Mouse (Mus musculus) hindbrain, embryonic 10.5 days (tissue): ENCODE results near the gene Dcaf12. TPM values are rescaled to one million over a fixed set of nuclear protein-coding genes. Genes with fewer than 3 reads are reported as not detected.

Source experiments
- DNase-seq: peaks from one replicate; pipeline ENCODE4 v3.0.0-alpha.2; 2017; ENCODE audit warnings: low spot score
- H3K27ac ChIP-seq: fragments of 300-500 bp; sonication (generic); 2 replicates; pipeline ENCODE4 v1.5.1; 2016; ENCODE audit warnings: mild to moderate bottlenecking, moderate library complexity
- H3K27me3 ChIP-seq: fragments of 300-500 bp; sonication (generic); 2 replicates; pipeline ENCODE4 v1.6.1; 2016; ENCODE audit warnings: mild to moderate bottlenecking; ENCODE audit not compliant: poor library complexity, insufficient read depth, severe bottlenecking
- H3K36me3 ChIP-seq: fragments of 300-500 bp; sonication (generic); 2 replicates; pipeline ENCODE4 v1.6.1; 2016; ENCODE audit warnings: mild to moderate bottlenecking, moderate library complexity
- H3K4me1 ChIP-seq: fragments of 300-500 bp; sonication (generic); replicated peaks from 2 replicates; pipeline ENCODE4 v1.6.1; 2016; ENCODE audit warnings: mild to moderate bottlenecking
- H3K4me3 ChIP-seq: fragments of 300-500 bp; sonication (generic); 2 replicates; pipeline ENCODE4 v1.5.1; 2016; ENCODE audit warnings: mild to moderate bottlenecking, moderate library complexity
- H3K9me3 ChIP-seq: fragments of 300-500 bp; sonication (generic); 2 replicates; pipeline ENCODE4 v1.6.1; 2016; ENCODE audit warnings: mild to moderate bottlenecking, moderate library complexity
- WGBS: fragments of 180-500 bp; shearing (Covaris S2); methylation state at CpG from one replicate; pipeline ENCODE4 v1.1.7; 2016; 5-methylcytosine and 5-hydroxymethylcytosine counted together
- polyA plus RNA-seq: library from polyadenylated mRNA; unstranded; fragments of >200 nt; fragmentation: Nextera tagmentation; extraction: Ambion mirVana; gene quantifications from 2 replicates; pipeline ENCODE4 v1.2.1, GENCODE M21; 2016

Gene Dcaf12
- polyA plus RNA-seq, 1 experiment from 2014 or later = 57.8 TPM

DNA sequence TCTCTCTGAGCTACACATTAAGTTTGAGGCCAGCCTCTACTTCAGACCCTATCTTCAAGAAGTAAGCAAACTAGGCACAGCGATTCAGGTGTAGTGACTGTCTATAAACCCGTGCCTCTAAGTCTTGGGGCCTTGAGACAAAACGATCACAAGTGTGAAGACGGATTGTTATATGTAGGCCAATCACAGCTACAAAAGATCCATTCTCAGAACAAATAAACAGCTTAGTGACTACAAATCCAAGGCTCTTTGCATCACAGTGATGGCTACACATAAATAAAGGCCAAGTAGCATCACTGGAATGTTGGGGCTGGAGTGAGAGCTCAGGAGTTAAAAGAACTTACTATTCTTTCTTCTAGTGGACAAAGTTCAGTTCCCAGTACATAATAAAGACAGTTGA lies 55.7 kb downstream of the Dcaf12 start:
- no peak for DNase-seq

DNA sequence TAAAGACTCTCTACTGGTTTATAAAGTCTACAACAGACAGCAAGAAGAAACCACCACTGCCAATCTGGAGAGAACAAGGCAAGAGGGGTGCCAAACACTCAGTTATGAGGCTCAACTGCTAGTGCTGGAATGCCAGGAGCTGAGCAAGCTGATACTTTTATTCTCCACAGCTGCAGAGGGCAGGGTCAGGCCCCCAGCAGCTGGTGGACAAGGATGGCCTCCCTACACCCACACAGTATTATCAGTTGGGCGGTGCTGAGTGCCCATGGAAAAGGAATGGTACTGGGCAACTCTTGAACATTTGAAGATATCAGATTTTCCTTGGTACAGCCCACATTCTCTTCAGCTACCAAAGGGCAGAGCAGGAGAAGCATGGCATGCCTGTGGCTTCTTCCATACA lies 56.9 kb downstream of the Dcaf12 start:
- 84% methylated on average over 1 of the region's 1 CpGs for WGBS
- no peaks in the 10 kb centered on the region for H3K9me3 ChIP-seq
- no peak for DNase-seq
- no peak overlapping the region for H3K4me3 ChIP-seq
- no peaks in the 10 kb centered on the region for H3K27me3 ChIP-seq
- H3K27ac ChIP-seq = no peak overlapping the region
- H3K4me1 ChIP-seq = no peaks in the 10 kb centered on the region
- H3K36me3 ChIP-seq = peaks cover 45% of the 10 kb centered on the region

More for the DNA sequence above, 55.7 kb downstream of the Dcaf12 start:
- H3K27me3 ChIP-seq = no peaks in the 10 kb centered on the region
- H3K9me3 ChIP-seq = no peaks in the 10 kb centered on the region
- H3K36me3 ChIP-seq = peaks cover 50% of the 10 kb centered on the region
- WGBS = 96% methylated on average over 4 of the region's 4 CpGs
- no peak overlapping the region for H3K27ac ChIP-seq
- H3K4me1 ChIP-seq = no peaks in the 10 kb centered on the region
- no peak overlapping the region for H3K4me3 ChIP-seq

DNA sequence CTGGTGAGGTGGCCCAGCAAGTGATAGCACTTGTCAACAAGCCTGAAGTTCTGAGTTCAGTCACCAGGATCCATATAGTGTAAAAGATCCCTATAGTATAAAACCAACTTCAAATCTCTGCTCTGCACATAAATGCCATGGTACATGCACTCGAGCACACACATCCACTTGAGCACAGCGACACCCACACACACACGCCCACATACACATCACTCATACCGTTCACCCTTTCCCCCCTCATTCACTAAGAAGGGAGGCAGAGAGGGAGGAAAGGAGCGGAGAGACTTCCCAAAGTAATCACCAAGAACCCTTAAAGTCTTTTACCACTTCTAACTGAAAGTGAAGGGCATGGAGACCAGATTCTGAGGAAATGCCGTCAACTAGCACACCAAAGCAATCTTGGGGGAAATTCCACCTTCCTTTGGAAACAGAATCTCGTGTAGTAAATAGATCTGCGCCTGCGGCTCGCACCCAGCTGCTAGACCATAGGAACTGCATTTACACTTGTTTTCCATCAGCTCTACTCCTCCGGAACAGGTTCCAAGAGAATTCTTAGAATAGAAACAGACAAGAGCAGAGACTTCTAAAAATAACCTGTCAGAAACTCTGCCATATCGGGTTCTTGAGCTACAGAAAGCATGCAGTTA lies 59.0 kb downstream of the Dcaf12 start:
- H3K4me1 ChIP-seq = no peaks in the 10 kb centered on the region
- no peaks in the 10 kb centered on the region for H3K9me3 ChIP-seq
- no peaks in the 10 kb centered on the region for H3K27me3 ChIP-seq
- no peak overlapping the region for H3K27ac ChIP-seq
- DNase-seq = no peak
- no peak overlapping the region for H3K4me3 ChIP-seq
- peaks cover 45% of the 10 kb centered on the region for H3K36me3 ChIP-seq
- 93% methylated on average over 12 of the region's 12 CpGs for WGBS

DNA sequence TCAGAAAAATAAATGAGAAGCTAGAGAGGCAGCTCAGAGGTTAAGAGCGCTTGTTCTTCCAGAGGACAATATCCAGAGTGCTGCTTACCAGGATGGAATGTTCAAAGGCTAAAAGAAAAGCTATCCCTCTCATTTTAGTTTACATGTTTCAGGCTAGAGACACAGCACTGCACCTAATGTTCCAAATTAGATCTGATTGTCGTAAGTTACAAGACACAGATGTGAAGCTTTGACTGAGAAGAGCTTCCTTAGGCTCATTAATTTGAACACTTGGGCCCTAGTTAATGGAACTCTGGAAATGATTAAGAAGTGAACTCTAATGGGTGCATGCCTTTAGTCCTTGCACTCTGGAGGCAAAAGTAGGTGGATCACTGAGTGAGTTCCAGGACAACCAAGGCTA lies 60.9 kb downstream of the Dcaf12 start:
- H3K9me3 ChIP-seq = no peaks in the 10 kb centered on the region
- no peak for DNase-seq
- peaks cover 56% of the 10 kb centered on the region for H3K36me3 ChIP-seq
- H3K4me3 ChIP-seq = no peak overlapping the region
- 93% methylated on average over 2 of the region's 2 CpGs for WGBS
- no peaks in the 10 kb centered on the region for H3K27me3 ChIP-seq
- H3K4me1 ChIP-seq = no peaks in the 10 kb centered on the region
- H3K27ac ChIP-seq = no peak overlapping the region

DNA sequence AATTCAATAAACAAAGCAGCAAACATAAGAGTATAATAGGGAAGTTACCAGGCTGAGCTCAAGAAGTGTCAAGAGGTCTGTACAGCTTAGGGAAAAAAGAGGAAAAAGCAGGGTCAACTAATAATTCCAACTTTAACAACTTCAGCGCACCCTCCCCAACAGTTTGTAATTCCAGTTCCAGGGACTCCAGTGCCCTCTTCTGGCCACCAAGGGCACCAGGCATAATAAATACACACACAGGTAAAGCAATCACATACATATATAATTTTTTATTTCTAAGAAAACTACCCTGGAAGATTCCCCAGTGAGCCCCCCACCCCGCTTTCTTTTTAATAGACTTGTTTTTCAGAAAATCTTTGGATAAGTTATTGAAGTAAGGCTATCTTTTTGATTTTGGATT lies 69.3 kb downstream of the Dcaf12 start:
- H3K4me1 ChIP-seq = no peaks in the 10 kb centered on the region
- 99% methylated on average over 2 of the region's 2 CpGs for WGBS
- H3K9me3 ChIP-seq = no peaks in the 10 kb centered on the region
- H3K4me3 ChIP-seq = no peak overlapping the region
- H3K27ac ChIP-seq = no peak overlapping the region
- no peak for DNase-seq
- no peaks in the 10 kb centered on the region for H3K27me3 ChIP-seq
- peaks cover 95% of the 10 kb centered on the region for H3K36me3 ChIP-seq

Other genes starting within 250 kb of the Dcaf12 start
- gene Aqp3, start 216.7 kb downstream of the Dcaf12 start, polyA plus RNA-seq = 3.1 and 5.0 TPM in 2 replicates
- 30.7 and 32.8 TPM in 2 replicates for gene Nol6, start 190.4 kb downstream of the Dcaf12 start, polyA plus RNA-seq
- gene Ube2r2, start 179.1 kb downstream of the Dcaf12 start, polyA plus RNA-seq = 91.4 and 95.2 TPM in 2 replicates
- gene Ubap2, start 39.7 kb downstream of the Dcaf12 start, polyA plus RNA-seq = 85.8 and 89.3 TPM in 2 replicates
- 73.4 and 73.8 TPM in 2 replicates for gene Ubap1, start 34.1 kb upstream of the Dcaf12 start, polyA plus RNA-seq
- gene Kif24, start 150.0 kb upstream of the Dcaf12 start, polyA plus RNA-seq = 13.7 and 14.6 TPM in 2 replicates
- gene Nudt2, start 150.3 kb upstream of the Dcaf12 start, polyA plus RNA-seq = 57.6 and 73.0 TPM in 2 replicates
- gene AI464131, start 188.2 kb upstream of the Dcaf12 start, polyA plus RNA-seq = 7.4 and 9.1 TPM in 2 replicates
- 8.1 and 14.7 TPM in 2 replicates for gene 1110017D15Rik, start 202.4 kb upstream of the Dcaf12 start, polyA plus RNA-seq